Mouse (Mus musculus) gonadal fat pad, adult 2 months (tissue): ENCODE measurements around the gene Pdcd7. TPM values are rescaled to one million over a fixed set of nuclear protein-coding genes. Genes with fewer than 3 reads are reported as not detected.
A peak's percentile ranks its signal among the peaks of the same experiment; 100 is the strongest.
"Not testable (repeated sequence)": the region's sequence is repeated elsewhere in the genome, so short reads cannot be mapped to it uniquely, and the experiment has no call there.

Experiments used
- DNase-seq: peaks from one replicate; pipeline ENCODE4 v3.0.0-alpha.2; 2012; ENCODE audit warnings: low read depth
- polyA plus RNA-seq: library from polyadenylated mRNA; depleted of rRNA; stranded (reverse); fragments of >200 nt; gene quantifications from 2 replicates; pipeline ENCODE4 v1.2.3, GENCODE M21; 2012; rRNA removed

Pdcd7 gene
- polyA plus RNA-seq, result 6.5 and 9.1 TPM in 2 replicates

GRCm38 (mm10) chr9:65345854-65346475 is at the start of gene Pdcd7:
Gene Pdcd7, plus strand, starts transcription at chr9:65346104.
- DNase-seq, result peak; percentile 78

- no peak for DNase-seq
Measured at GRCm38 (mm10) chr9:65297056-65297455, 48.8 kb upstream of the Pdcd7 start.

GRCm38 (mm10) chr9:65298761-65299160 is 47.1 kb upstream of the Pdcd7 start:
- DNase-seq, result no peak

- no peak for DNase-seq
Measured at GRCm38 (mm10) chr9:65299650-65300049, 46.3 kb upstream of the Pdcd7 start.

- no peak for DNase-seq
Measured at GRCm38 (mm10) chr9:65302327-65302983, 43.4 kb upstream of the Pdcd7 start.

- DNase-seq, result no peak
Measured at GRCm38 (mm10) chr9:65303586-65303985, 42.3 kb upstream of the Pdcd7 start.

GRCm38 (mm10) chr9:65304300-65304699 is 41.6 kb upstream of the Pdcd7 start:
- DNase-seq, result no peak

GRCm38 (mm10) chr9:65306672-65307071 is 39.2 kb upstream of the Pdcd7 start:
- no peak for DNase-seq

- no peak for DNase-seq
Measured at GRCm38 (mm10) chr9:65308011-65308410, 37.9 kb upstream of the Pdcd7 start.

- DNase-seq, result no peak
Measured at GRCm38 (mm10) chr9:65312669-65313357, 33.1 kb upstream of the Pdcd7 start.

GRCm38 (mm10) chr9:65313846-65314245 is 32.1 kb upstream of the Pdcd7 start:
- no peak for DNase-seq

- DNase-seq, result peak; percentile 76
Measured at GRCm38 (mm10) chr9:65322255-65322900, 23.5 kb upstream of the Pdcd7 start.

- DNase-seq, result no peak
Measured at GRCm38 (mm10) chr9:65325971-65326370, 19.9 kb upstream of the Pdcd7 start.

- DNase-seq, result no peak
Measured at GRCm38 (mm10) chr9:65327371-65327770, 18.5 kb upstream of the Pdcd7 start.

GRCm38 (mm10) chr9:65333958-65334357 is 11.9 kb upstream of the Pdcd7 start:
- no peak for DNase-seq

- no peak for DNase-seq
Measured at GRCm38 (mm10) chr9:65339146-65339545, 6.8 kb upstream of the Pdcd7 start.

- DNase-seq, result no peak
Measured at GRCm38 (mm10) chr9:65340414-65340813, 5.5 kb upstream of the Pdcd7 start.

- DNase-seq, result not testable (repeated sequence)
Measured at GRCm38 (mm10) chr9:65345439-65345838, 465 bp upstream of the Pdcd7 start.

GRCm38 (mm10) chr9:65346476-65347111 is 690 bp downstream of the Pdcd7 start:
- no peak for DNase-seq

GRCm38 (mm10) chr9:65347112-65347850 is 1.4 kb downstream of the Pdcd7 start:
- DNase-seq, result no peak

GRCm38 (mm10) chr9:65353251-65353650 is 7.3 kb downstream of the Pdcd7 start:
- no peak for DNase-seq
